Mouse (Mus musculus) C2C12 (cell line): ENCODE measurements around the gene Drosha.

Experiments used
- CTCF ChIP-seq: IDR thresholded peaks from one replicate; pipeline ENCODE4 v1.5.1; 2011; ENCODE audit not compliant: control insufficient read depth, insufficient read depth, insufficient read length
- MAX ChIP-seq: IDR thresholded peaks from one replicate; pipeline ENCODE4 v1.6.1; 2011; ENCODE audit warnings: mild to moderate bottlenecking, control low read depth
- USF1 ChIP-seq: IDR thresholded peaks from one replicate; pipeline ENCODE4 v1.6.1; 2011; ENCODE audit warnings: low read depth, mild to moderate bottlenecking, control low read depth, moderate library complexity

DNA sequence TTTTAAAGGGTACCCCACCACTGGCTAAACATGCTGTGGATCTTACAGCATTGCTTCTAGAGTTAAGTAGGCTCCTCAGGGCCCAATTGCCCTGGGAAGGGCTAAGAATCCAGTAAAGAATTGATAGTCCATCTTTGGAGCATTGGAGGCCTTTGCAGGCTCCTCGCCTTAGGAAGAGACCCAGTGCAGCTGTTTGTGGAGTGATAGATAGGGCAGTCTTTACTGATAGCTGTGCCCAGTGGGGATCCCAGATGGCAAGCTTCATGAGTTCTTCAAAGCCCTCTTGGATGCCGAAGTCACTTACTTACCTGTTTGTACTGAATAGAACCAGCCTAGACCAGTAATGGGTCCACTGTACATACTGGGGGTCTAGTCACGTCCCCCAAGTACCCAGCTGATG lies 34.0 kb downstream of the Drosha start:
- no peak for TF ChIP-seq CTCF
- no peak for TF ChIP-seq USF1
- TF ChIP-seq MAX = no peak
